Mouse (Mus musculus) lung, postnatal 0 days (tissue): ENCODE measurements around the gene Alg9.

Experiments
- CTCF ChIP-seq: IDR thresholded peaks from 2 replicates; pipeline ENCODE4 v1.5.1; 2016; ENCODE audit warnings: antibody characterized with exemption, mild to moderate bottlenecking
- EP300 ChIP-seq: IDR thresholded peaks from 2 replicates; pipeline ENCODE4 v1.6.1; 2016; ENCODE audit warnings: antibody characterized with exemption, mild to moderate bottlenecking, control low read depth

GRCm38 (mm10) chr9:50795266-50795665, 20.4 kb downstream of the Alg9 start:
- TF ChIP-seq CTCF (no peak), EP300 (no peak)
